Mouse (Mus musculus) cerebellum, adult 11-12 months (tissue): ENCODE measurements around the gene Rpl7a.

Experiments used
- DNase-seq: peaks from one replicate; pipeline ENCODE4 v3.0.0; 2022

Gene Rpl7a

GRCm38 (mm10) chr2:26914148-26914941 lies 3.8 kb downstream of the Rpl7a start:
- no peak for DNase-seq

GRCm38 (mm10) chr2:26915927-26916728 lies 5.6 kb downstream of the Rpl7a start, which contains the start of the genes Surf2 and Surf1:
TSS of gene Surf2 (plus strand) at chr2:26916367.
TSS of gene Surf1 (minus strand) at chr2:26916530.
- peak; percentile 83 for DNase-seq

DNA sequence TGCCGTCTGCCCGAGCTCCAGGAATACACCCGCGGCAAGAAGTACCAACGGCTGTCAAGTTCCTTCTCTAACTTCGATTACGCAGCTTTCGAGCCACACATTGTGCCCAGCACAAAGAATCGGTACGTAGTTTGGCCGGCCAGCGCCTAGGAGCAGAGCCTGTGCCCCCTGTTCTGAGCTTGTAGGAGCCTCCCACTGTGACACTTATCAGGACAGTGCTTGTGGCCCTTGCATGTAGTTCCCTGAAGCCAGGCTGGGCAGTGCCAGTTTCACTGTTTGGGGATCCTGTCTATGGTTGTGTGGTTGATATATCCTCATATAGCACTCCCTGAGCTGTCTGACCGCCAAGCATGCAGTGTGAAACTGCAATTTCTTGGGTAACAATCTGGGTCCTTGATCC lies 6.2 kb downstream of the Rpl7a start:
- DNase-seq: no peak

DNA sequence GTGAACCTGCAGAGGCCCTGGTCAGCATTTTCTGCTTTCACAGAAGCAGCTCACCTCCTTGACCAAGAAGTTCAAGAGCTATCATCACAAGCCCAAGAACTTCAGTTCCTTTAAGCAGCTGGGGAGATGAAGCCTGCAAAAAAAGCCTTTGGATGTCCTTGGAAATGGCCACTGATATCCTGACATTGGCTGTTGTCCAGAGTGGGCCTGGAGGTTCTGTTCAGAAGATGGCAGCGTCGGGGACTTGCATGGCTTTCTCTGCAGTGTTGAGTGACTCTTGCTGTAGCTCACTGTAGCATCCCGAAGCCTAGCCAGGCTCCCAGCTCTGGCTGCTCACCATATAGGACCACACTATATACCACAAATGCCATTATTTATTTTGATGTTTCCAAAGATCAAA lies 9.1 kb downstream of the Rpl7a start:
- DNase-seq: no peak

DNA sequence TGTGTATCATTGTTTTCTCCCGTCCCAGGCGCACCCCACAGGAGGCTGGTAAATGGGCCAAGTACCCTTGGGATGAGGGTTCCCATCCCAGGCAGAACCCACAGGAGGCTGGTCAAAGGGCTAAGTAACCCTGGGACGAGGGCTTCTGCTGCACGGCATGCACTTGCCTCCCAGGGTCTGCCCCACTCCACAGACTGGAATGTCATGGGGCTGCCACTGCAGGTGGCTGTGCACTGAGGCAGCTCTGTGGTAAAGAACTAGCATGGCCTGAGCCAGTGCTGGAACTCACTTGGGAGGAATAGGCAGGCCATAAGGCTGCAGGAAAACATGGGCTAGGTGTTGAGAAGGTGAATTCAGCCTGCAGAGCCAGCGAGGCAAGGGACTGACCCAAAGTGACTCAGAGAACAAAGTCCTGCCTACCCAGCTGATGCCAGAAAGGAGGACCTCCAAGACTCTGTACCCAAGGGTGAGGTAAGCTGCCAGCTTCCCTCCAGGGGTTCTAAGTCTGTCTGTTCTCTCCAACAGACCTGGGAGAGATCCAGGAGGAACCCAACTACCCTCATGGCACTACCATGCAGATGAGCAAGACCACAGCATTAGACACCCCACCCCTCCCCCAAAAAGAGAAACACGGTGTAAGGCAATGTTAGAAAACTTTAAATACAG lies 9.8 kb downstream of the Rpl7a start:
- no peak for DNase-seq

- DNase-seq: no peak
Observed at GRCm38 (mm10) chr2:26921784-26922183, 11.2 kb downstream of the Rpl7a start.

DNA sequence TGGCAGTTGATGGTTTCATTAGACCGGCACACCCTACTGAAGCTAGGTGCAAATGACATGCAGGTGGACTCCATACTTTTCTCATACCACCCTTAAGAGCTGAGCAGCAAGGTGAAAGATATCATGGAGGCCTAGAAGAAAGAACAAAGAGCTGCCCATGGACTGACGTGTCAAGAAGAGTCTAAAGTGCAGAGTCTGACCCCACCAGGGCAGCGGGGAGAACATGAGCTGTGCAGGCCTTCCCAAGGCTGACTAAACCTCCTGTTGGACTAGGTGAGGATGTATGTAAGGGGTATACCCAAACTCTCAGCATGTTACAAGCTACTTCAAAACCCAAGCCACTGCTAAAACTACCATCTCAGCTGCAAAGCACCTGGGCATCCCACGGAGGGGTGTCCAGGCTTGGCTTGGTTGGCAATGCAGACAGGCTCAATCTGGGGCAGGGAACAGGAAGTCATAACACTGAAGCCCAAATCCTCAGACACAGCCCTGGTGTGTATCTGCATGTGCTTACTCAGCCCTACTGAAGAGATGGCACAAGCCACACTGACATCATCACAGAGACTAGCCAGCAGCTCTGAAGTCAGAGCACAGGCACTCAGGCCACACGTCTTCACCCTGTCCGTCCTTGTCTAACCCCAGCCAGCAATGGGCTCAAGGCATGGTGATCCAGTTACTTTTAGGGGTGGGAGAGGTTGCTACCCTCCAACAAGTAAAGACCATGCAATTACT lies 17.3 kb downstream of the Rpl7a start:
- DNase-seq: no peak

DNA sequence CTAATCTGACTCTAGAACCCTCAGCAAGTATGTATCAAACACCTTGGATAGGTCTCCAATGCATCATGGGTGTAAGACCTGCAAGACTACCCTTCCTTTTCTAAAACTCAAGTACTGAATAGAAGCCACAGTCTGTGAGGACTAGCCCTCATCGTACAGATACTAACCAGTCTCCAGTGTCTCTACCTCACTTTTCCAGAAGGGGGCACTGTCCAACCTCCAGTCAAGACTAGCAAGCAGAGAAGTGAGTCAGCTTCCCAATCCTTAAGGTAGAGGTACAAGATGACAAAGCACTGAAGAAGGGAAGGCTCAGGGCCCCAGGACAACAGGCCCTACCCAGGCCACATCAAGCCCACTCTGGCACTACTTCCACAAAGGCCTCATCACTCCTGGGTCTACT lies 19.8 kb downstream of the Rpl7a start:
- peak; percentile 66 for DNase-seq

- DNase-seq: peak; percentile 70
Observed at GRCm38 (mm10) chr2:26932473-26933303, 22.1 kb downstream of the Rpl7a start.

- peak; percentile 92 for DNase-seq
Observed at GRCm38 (mm10) chr2:26933304-26934055, 22.9 kb downstream of the Rpl7a start, which contains the start of the genes Surf4 and Stkld1. TSS of gene Surf4 (minus strand) at chr2:26933928. TSS of gene Stkld1 (plus strand) at chr2:26934047.

DNA sequence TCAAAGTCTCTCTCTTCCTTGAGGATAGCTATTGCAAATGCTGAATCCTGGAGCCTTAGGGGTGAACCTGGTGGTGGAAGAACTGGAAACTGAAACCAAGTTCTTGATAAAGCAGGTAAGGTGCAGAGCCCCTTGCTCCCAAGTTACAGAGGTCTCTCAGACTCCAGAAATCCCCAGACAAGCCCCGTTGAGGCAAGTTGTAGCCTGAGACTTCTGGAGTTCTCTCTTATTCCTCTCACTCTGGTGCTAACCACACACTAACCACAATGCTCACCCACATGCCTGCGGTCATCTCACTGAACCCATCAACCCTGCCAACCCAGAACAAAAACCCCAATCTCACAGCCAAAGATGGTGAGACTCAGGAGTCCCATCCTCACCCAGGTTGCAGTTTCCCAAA lies 24.7 kb downstream of the Rpl7a start:
- no peak for DNase-seq

GRCm38 (mm10) chr2:26936425-26936824 lies 25.9 kb downstream of the Rpl7a start:
- DNase-seq: no peak

DNA sequence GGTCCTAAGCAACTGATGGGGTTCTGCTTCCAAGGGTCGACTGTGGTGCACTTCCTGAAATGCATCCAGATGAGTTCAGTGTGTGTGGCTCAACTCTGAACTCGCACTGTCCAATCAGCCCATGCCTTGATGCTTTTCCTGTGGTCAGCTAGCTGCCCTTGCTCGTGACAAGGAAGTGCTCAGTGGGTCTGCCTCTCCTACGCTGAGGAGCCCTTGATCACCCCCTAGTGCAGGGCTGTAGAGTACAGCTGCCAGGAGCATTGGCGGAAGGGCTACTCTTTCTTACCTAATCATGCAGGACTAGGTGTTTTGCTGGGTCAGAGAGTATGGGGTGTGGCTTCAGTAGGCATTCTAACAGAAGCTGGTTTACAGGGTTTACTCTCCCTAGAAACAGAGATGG lies 31.0 kb downstream of the Rpl7a start:
- no peak for DNase-seq

DNA sequence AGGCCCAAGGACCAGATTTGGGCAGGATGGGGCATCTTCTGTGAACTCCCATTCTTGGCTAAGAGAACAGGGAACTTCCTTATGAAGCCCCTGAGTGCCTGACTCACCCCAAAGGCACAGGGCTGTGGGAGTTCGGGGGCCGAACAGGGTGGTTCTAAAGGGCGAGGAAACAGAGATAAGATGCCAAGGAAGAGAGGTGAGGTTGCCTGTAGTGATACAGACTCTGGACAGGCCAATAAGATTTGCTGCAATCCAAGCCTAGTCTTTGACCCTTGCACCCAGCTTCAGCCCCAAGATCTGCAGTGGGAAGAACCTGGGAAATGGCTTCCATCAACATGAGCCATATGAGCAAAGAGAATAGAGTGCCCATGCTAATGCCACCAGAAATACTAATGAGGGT lies 32.7 kb downstream of the Rpl7a start:
- no peak for DNase-seq

DNA sequence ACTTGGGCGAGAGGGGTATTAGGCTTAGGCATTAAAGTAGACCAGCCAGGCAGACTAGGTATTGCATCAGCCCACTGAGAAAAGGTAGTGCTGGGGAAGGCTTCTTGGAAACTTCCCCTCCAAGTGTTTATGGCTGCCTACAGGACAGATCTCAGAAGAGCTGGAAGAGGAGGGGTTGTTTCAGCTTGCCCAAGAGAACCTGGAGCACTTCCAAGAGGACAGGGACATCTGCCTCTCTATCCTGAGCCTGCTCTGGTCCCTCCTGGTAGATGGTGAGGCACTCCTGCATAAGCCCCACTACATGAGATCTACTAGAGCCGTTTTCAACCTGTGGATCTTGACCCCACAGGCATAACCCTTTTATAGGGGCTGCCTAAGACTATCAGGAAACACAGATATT lies 39.8 kb downstream of the Rpl7a start:
- peak; percentile 41 for DNase-seq

DNA sequence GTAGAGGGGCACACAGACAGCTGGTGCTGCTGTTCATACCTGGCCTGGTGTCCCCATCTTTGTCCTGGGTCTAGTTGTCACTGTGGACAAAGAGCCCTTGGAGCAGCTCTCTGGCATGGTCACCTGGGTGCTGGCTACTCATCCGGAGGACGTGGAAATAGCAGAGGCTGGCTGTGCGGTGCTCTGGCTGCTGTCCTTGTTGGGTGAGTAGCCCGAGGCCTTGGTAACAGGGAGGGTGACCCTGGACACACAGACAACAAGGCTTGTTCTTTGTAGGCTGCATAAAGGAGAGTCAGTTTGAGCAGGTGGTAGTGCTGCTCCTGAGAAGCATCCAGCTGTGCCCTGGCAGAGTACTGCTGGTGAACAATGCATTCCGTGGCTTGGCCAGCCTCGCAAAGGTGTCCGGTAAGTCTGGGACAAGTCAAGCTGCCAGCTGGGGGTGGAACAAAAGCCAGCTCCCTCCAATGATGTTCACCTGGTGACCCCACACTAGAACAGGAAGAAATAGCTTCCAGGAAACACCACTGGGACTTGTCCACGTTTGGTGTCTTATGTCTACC lies 40.9 kb downstream of the Rpl7a start:
- peak; percentile 49 for DNase-seq

- DNase-seq: no peak
Observed at GRCm38 (mm10) chr2:26952193-26952592, 41.6 kb downstream of the Rpl7a start.

- no peak for DNase-seq
Observed at GRCm38 (mm10) chr2:26952866-26953265, 42.3 kb downstream of the Rpl7a start.

GRCm38 (mm10) chr2:26954735-26955395 lies 44.3 kb downstream of the Rpl7a start:
- no peak for DNase-seq
